Mouse (Mus musculus) spleen, adult 12 weeks (tissue): ENCODE data around the gene Pdilt.

ENCODE experiments used
- DNase-seq: peaks from one replicate; pipeline ENCODE4 v3.0.0; 2022; ENCODE audit warnings: low spot score

The Pdilt gene

GRCm38 (mm10) chr7:119511143-119511542, 12.1 kb downstream of the Pdilt start:
- no peak for DNase-seq

GRCm38 (mm10) chr7:119490041-119490780, 33.1 kb downstream of the Pdilt start:
- DNase-seq, result no peak

GRCm38 (mm10) chr7:119486683-119487082, 36.6 kb downstream of the Pdilt start:
- no peak for DNase-seq

GRCm38 (mm10) chr7:119484154-119484553, 39.1 kb downstream of the Pdilt start:
- DNase-seq, result no peak

- DNase-seq, result no peak
Observed at GRCm38 (mm10) chr7:119479256-119479655, 44.0 kb downstream of the Pdilt start, which contains the start of gene Umod. Gene Umod, minus strand, starts transcription at chr7:119479282.

GRCm38 (mm10) chr7:119476500-119477389, 46.5 kb downstream of the Pdilt start:
- DNase-seq, result no peak

- DNase-seq, result no peak
Observed at GRCm38 (mm10) chr7:119459185-119459584, 64.1 kb downstream of the Pdilt start, which contains the start of gene Gp2. Gene Gp2, minus strand, starts transcription at chr7:119459285.

- no peak for DNase-seq
Observed at GRCm38 (mm10) chr7:119454192-119454591, 69.1 kb downstream of the Pdilt start.

GRCm38 (mm10) chr7:119443849-119444248, 79.4 kb downstream of the Pdilt start:
- no peak for DNase-seq

- no peak for DNase-seq
Observed at GRCm38 (mm10) chr7:119441938-119442337, 81.4 kb downstream of the Pdilt start.
